Mouse (Mus musculus) right cerebral cortex, adult 2 months (tissue): ENCODE data around the gene Glp2r.

Experiments
- DNase-seq, 2 experiments: peaks; one replicate each; pipeline ENCODE4 v3.0.0; 2021 to 2022; ENCODE audit warnings: low spot score in 2 of 2

Glp2r gene

DNA sequence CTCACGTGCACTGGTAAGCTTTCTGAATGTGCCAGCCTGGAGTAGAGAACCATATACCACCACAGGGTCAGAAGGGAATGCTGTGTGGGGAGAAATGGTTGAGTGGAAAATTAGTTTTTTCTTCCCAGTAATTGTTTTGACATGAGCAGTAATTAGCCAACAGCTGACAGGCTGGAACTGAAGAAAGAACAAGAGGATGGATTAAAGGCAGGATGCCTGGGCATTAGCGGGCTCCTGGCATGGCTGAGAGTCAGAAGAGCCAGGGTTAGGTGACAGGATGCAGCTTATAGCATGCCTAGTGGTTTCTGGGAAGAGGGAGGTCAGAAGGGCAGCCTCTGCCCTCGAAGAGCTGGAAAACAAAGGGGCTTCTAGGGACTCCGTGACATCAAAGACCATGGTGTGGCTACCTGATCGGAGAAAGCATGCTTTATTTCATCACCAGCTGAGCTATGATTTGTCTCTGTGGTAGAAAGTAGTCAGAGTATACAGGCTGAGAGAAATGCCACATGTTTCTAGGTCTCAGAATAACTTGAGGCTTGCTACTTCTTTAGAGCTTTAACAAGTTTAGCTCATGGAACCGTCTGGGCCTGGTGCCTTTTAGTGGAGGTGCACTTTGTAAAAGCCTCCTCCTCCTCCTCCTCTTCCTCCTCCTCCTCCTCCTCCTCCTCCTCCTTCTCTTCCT lies 133.9 kb downstream of the Glp2r start:
- DNase-seq, result no peak

DNA sequence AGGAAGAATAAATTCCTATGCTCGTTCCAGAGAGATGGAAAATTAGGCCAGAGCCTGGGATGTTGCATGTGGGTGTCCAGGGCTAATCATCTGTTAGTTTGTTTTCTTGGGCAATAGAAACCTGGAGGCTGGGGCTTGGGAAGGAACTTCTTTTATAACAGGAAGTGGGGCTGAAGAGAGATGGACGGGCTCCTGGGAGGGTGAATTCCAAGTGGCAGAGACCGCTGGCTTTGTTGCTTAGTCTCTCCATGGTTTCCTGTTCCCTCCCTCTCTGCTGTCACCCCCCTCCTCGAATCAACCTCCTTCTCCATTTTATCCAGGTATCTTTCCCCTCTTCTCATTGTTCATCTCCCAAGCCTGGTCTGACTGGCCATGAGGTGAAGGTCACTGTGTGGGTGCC lies 134.8 kb downstream of the Glp2r start:
- DNase-seq, result no peak

DNA sequence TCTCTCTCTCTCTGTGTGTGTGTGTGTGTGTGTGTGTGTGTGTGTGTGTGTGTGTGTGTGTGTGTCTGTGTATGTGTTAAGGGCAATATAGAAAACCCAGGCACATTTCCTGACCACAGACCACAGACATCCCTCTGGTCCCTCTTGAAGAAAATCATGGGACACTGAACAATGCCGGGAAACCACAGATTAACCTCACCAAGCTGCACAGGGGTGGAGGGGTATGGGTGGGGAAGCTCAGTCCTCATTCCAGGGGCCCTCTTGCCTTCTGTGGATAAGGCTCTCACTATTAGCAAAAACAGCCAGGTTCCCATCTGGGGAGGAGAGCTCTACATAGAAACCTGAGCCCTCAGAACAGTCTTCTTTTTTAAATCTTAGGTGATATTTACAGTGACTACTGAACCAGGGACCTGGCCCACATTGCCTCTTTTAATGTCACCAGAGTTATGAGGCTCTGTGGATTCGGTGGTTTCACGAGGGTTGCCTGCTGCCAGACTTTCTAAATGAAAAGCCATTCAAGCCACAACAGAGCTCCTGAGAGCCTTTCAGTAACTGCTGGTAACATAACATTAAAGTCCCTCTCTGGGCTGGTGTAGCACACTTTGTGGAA lies 137.2 kb downstream of the Glp2r start:
- no peak for DNase-seq

DNA sequence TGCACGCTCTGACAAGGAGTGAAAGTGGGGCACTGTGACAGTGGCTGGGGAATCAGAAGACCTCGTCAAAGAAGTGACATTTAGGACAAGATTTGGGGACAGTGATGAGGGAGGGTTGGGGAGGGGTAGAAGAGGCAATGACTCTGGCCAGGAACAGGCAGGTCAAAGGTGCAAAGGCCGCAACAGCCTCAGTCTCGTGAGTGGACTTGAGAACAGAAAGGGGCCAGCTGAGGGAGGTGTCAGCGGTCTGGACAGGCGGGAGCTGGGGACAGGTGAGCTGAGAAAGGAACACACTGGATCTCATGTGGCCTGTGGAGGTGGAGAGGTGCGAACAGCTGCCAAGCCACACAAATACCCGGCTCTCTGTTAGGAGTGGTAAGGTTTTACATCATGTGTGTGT lies 138.0 kb downstream of the Glp2r start:
- no peak for DNase-seq

DNA sequence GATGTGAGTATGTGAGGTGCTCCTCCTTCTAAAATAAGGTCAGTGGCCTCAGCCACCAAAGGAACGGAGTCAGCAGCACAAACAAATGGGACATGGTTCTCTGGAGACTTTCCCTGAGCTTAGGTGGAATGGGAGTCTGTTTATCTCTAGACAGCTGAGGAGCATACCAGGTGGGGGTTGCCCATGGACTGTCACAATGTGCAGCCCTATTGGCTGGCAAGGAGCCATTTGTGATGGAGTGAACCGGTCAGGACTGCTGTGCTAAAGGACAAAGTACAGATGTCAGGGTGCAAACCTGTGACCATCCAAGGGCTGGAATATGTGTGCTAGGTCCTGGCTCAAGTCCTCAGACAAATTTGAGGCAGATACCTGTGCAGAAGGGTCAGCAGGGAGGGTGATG lies 142.4 kb downstream of the Glp2r start:
- no peak for DNase-seq

DNA sequence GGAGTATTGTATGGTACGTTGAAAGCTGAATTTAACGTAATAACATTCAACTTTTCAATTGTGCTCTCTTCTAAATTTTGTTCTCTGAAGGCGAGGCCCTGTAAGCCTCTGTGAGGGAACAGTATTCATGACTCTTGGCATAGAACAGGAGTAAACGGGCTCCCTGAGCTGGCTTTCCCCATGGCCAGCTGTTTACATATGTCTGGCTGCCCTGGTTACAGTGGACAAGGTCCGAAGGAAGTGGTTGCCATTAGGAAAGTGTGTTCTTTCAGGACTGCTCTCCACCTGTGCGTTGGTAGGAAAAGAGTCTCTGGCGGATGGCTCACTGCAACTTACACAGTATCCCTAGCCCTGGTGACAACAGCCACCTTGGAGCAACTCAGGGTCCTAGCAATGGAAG lies 143.8 kb downstream of the Glp2r start:
- no peak for DNase-seq

DNA sequence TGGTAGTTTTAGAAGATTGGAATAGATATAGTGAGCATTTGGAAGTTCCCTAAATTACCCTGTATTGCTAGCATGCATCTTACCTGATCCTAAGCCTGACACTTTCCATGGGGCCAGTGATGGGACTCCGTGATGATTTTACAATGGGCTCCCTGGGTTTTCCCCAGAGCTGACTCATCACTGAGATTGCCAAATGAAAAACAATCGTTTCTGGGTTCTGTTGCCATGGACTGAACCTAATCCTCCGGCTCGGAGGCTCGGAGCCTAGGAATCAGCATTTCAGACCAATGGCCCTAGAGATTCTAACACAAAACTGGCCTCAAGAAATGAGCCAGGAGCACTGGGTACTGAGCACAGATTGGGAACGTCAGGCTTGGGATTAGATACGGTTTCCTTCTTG lies 148.6 kb downstream of the Glp2r start:
- no peak for DNase-seq

DNA sequence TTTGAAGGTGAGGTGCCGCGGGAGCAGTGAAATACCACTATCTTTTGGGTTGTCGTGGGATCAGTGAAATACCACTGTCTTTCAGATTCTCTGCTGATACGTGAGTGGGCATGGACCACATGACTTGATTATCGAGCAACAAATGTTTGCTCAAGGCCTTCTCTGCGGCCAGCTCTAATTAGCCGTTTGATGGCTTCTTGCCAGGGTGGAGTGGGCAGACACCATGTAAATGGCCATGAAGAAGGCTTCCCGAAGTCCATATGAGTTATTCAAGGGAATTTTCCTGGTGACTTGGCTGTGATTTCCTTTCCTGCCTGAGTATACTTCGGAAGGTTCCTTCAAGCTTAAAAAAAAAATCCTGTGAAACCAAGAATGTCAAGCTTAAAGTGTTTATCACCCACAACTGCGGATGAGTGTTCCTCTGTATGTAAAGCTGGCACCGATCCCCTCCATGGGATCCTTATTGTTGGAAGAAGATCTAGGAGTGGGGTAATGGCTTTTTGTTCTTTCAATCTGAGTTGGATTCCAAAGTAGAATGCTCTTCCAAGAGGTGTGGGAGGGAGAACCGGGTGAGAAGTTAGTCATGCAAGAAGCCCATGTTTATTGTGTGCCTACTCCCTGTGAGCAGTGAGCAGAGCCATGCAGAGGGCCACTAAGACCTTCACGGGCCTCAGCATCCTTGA lies 154.3 kb downstream of the Glp2r start:
- DNase-seq, result peak in 1 of 2 experiments; percentile 56

DNA sequence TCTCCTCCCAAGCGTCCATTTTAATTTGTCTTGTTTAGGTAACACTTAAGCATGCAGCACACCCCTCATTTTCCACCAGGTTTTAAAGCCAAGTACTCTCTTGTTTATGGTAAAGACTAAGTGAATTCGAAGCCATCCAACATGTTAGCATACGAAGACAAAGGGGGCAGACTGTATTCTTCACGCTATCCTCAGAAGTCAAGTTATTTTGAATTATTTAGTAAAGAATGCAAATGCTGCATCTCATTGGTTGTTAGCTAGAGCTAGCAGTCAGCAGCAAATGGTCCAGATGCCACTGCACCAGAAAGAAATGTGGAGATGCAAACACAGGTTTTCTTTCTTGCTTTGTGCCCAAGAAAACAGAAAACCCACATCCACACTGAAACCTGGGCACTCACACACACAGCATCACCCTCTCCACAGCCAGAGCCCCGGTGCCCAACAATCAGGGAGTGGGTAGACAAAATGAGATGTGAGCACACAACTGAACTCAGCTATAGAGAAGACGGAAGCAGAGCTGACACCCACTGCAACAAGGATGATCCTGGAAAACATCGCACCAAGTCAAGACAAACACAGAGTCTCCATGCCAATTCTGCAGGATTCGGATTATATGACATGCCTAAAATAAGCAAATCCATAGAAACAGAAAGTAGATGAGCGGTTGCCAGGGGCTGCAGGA lies 158.7 kb downstream of the Glp2r start:
- DNase-seq, result no peak
